Mouse (Mus musculus) neural tube, embryonic 10.5 days (tissue): ENCODE results near the gene Haao.

Experiments
- DNase-seq: peaks from one replicate; pipeline ENCODE4 v3.0.0-alpha.2; 2017; ENCODE audit warnings: low spot score; ENCODE audit errors: extremely low spot score

Gene Haao

DNA sequence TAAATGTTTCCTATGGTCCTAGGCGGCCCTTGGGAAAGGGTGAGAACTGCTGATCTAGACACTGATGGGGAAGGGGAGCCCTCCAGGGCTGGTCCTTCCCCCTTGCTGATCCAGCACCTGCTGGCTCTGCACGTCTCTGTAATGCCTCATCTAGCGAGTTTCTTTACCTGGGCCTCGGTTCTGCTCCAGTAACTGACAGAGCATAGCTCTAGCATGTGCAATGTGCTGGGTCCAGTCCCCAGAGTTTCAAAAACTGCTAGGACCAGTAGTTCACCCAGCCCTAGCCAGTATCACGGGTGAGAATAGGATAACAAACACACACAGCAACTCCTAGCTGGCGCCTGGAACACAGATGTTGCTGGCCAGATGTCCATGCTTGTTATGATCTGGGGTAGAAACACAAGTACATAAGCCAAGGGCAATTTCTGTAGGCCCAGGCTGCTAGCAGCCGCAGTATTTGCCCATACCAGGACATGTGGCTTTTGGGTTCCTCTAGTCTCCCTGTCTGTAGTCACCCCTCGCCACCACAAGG, 10.0 kb downstream of the Haao start:
- DNase-seq = peak; percentile 24

- no peak for DNase-seq
Observed at GRCm38 (mm10) chr17:83836048-83836447, 11.7 kb downstream of the Haao start.

GRCm38 (mm10) chr17:83834120-83834519, 13.6 kb downstream of the Haao start:
- no peak for DNase-seq

DNA sequence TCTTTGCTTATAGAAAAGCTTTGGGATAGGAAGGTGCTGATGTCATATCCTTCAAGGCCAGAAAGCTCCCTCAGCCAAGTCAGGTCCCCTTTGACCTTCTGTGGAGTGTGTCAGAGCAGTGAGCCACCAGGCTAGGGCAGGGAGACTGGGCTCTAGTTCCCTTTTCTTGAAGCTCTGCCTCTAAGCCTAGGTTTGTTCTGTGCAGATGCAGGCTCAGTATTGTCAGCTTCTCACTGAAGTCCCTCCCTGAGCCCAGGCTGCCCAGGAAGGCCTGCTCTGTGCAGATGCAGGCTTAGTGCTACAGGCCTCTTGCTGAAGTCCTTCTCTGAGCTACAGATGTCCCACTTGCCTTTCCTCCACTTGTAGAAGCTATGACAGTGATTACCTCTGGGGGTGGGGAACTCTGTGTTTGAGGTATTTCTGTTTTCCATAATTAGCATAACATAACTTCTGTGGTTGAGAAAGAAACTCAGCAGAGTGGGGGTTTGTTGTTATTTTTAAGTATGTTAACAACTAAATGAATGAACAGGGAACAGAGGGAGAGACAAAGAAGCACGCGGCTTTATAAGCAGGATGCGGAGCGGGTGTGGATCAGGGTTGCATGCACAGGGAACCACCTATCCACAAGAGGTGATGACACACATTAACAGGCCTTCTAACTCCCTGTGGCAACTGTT, 17.0 kb downstream of the Haao start:
- no peak for DNase-seq

DNA sequence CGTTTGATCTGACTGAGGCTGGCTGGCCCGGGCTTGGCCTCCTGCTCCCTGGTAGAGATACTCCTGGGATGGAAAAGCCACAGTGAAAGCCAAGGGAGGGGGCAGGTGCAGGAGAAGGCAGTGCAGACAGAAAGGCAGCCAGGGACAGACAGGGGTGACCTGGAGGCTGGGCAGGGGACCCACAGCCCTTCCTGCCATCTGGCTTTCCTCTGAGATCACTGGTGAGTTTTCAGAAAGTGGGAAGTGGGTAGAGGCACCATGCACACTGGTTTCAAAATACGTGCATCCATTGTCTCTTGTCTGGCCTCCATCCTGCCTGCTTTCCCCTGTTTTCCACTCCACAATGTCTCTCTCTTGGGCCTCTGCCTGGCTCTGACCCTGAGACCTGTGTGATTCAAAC, 18.4 kb downstream of the Haao start:
- no peak for DNase-seq

DNA sequence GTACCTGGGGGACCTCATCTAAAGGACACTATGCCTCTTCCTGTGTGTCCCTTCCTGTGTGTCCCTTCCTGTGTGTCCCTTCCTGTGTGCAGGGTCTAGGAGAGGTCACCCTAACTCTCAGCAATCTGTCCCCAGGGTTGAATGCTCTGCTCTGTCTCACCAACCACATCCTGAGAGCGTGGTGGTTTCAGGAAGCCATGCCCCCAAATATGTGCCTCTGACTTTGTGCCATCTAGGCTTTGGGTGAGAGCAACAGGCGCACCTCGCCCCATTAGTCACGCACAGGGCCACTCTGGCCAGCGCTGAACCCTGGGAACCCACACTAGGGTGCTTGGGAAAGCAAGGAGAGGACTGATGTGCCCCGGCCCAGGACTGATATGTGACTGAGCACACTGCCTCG, 23.9 kb downstream of the Haao start:
- DNase-seq = no peak

GRCm38 (mm10) chr17:83821876-83822275, 25.9 kb downstream of the Haao start:
- DNase-seq = no peak

DNA sequence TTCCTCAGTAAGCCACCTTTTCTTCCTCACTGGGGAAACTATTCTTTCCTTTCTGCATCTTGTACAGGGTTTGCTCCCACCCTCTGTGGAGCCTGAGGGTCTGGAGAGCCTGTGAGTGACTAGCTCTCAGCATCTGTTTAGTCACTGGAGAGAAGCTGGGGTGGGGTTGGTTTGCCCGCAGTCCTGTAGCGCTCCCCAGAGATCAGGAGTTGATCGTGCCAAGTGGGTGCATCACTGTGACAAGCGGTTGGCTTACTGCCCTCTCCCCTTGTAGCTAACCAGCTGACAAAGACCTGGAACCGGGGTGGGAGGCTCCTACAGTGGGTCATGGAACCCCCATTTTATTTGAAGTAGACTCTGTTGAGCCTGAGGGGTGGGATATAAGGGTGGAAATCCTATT, 27.1 kb downstream of the Haao start:
- DNase-seq = no peak

DNA sequence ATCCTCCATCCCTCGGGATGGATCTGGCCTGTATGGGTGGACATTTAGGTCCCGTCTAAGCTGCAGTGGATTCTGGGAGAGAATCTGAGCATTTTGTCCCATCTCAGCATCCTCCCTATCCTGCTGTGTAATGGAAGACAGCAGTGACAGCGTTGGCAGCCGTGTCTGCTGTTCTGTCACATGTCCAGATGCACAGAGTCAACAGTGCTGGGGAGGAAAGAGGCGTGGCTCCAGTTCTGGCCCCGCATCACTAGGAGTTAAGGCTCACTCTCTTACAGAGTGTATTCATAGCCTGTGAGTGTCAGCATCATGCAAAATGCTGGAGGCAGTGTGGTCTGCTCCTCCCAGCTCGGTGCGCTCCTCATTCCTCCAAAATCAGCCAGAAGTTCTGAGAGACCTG, 28.3 kb downstream of the Haao start:
- no peak for DNase-seq

GRCm38 (mm10) chr17:83816996-83817395, 30.8 kb downstream of the Haao start:
- no peak for DNase-seq

DNA sequence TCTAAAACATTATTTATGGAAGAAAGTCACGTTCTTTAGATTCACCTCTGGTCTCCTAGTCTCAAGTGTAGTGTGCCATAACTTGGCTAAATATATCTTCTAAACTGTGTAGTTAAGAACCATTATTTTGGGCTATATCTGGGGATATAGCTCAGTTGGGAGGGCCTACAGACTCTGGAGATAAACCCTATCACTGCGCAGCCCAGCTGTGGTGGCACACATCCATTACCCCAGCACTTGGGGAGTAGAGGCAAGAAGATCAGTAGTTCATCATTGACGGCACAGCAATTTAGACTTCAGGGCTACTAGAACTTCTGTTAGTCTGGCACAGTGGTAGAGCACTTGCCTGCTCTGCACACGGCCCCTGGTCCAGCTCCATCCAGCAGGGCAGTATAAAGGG, 34.7 kb downstream of the Haao start:
- no peak for DNase-seq

- no peak for DNase-seq
Observed at GRCm38 (mm10) chr17:83812200-83812944, 35.4 kb downstream of the Haao start.

DNA sequence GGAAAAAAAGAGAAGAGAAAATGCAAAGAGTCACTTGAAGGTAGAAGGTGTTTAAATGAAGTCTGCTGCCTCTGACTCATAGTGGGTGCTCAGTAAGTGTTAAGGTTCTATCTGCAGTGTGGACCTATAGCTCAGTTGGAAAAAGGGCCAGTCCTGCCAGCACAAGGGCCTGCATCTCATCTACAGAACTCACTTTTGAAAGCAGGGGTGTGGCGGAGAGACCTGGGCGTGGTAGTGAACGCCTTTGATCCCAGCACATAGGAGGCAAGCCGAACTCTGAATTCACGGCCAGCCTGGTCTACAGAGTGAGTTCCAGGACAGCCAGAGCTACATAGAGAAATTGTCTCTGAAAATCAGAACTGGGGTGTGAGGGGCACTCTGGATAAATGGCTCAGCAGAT, 37.5 kb downstream of the Haao start:
- DNase-seq = no peak

DNA sequence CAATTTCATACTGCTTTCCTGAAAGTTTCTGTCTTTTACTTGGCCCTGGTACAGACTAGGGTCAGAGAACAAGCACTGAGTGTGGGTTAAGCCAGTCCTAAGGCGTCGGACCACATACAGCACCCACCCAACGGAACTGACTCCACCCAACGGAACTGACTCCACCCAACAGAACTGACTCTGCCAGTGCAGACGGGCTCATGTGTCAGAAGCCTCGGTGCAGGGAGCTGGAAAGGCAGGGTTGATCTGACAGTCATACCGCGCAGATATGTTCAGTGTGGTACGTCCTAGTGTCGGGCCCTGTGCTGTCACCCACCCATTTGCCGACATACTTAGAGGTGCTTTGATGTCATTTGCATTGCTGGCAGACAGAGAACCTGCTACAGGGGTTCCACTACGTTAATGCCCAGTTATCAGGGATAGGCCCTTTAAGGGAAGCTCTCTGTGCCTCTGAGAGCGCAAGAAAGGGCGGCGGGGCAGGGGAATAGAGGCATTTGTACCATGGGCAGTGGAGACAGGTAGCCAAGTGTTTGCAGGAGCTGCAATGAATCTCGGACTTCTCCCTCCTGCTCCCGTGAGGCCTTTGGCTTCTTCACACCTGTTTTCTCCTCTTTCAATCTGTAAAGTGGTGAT, 38.5 kb downstream of the Haao start:
- DNase-seq = no peak

DNA sequence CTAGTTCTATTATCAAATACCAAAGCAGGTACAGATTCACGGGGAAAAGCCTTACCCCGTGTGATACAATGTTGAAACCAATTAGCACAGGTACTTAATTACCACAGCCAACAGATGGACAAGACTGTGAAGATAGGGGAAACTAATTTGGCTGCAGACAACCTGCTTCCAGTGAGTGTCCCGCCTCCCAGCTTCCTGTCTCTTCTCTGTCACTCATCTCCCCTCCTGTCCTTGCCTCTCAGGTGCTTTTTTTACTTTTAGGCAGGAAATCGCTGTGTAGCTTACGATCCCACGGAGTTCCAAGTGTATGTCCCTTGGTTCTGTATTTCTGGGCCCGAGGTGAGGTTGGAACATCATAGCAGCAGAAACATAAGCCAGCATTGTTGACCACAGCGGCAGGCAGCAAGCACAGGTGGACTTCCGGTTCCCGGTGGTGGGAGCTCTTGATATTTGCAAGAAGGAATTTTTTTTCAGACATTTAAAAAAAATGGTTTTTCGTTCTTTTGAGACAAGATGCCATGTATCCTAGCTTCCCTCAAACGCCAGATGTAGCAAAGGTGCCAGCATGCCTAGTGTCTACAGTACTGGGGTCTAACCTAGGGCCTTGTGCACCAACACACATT, 39.2 kb downstream of the Haao start:
- no peak for DNase-seq

DNA sequence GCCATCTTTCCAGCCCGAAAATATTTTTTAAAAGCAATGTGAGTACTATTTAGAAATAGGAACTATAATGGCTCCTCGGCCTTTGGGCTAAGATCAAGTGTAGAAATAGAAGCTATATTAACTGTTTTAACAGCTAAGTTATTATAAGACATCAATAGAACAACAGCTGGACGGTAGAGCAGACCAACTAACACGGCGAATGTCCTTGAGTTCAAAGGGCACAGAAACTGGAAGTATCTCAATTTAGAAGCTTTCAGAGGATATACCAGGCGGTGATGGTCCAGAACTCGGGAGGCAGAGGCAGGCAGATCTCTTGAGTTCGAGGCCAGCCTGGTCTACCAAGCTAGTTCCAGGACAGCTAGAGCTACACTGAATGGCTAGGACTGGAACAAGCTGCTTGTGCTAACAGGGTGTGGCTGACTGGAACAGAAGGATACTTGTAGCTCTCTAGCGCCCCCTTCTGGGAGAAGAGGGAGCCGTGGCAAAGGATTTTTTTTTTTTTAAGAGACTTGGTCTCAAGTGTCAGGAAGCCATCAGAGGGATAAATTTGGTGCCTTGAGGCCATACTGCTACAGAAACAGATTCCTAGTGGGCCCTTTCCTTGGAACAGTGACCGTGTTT, 39.9 kb downstream of the Haao start:
- DNase-seq = peak; percentile 60

DNA sequence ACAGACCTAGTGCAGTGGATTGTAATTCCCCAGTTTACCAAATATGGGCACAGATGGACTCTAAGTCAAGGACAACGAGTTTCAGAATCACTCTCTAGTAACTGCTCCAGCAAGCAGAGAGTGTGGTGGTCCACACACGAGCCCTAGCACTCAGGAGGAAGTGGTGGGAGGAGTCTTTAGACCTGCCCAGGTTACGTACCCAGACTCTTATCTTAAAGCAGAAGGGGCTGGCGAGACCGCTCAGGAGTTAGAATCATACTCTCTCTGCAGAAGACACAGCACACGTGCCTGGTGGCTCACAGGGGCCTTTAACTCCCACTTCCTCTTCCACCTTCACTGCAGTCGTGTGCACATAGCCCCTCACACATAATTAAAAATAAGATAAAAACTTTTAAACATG, 40.4 kb downstream of the Haao start:
- no peak for DNase-seq

DNA sequence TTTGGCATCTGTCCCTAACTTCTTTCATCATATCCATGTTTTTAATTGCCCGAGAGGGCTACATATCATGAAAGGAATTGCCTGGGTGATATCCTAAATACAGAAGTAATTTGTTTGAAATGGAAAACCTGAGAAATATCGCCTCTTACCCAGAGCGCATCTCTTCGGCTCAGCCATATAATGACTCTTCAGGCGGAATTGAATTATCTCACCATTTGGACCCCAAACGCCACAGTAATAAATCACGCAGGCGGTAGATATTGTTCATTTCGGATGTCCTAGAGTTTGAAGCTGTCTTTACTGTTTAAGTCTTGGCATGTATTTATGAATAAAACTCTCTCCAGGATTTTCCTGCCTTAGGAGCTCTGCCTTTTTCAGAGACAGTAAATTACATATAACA, 42.7 kb downstream of the Haao start:
- DNase-seq = no peak

DNA sequence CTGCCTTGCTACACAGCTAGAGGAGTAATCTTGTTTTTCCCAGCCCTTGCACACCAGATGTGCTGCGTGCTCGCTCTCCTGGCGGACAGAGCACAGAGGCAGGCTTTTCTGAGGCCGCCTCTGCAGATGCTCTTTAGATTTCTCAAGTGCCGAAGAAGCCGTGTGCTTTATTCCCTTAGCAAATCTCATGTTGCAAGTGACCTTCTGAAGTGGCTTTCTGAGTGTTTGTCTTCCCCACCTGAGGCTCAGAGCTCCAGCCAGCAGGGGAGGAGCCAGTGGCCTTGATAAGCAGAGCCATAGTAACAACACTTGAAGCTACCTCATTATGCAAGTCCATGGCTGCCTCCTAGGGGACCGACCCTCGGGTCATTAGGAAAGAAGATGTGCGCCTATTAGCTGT, 43.8 kb downstream of the Haao start:
- DNase-seq = no peak

DNA sequence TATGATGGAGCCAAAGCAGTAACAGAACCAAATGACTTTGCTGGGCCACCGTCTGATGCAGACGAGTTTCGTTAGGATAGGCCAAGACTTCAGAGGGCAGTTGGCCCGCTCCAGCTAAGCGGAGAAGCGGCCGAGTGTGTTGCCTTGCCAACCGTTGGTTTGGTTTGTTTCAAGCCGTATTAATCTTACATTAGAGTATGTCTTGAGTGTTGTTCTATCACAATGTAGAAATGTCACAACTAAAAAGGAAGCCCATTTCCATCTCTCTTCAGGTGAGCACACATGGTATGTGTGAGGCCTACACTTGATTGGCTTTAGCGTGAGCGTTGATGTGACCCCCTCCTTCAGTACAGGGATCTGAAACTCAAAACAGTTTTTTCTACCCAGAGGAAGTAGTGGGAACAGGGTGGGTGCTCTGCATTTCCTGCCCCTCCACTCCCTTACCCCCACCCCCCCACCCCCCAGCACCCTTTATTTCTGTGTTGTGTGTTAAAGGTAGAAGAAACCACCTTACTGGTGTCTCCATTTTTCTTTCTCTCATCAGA, 48.2 kb downstream of the Haao start:
- no peak for DNase-seq

- no peak for DNase-seq
Observed at GRCm38 (mm10) chr17:83795121-83795520, 52.6 kb downstream of the Haao start.
